Mouse (Mus musculus) cerebellum, adult 2 months (tissue): ENCODE data around the gene Srp68.

Experiments
- CTCF ChIP-seq: fragments of 200-500 bp; IDR thresholded peaks from 2 replicates; pipeline ENCODE4 v1.5.1; 2011; ENCODE audit warnings: low read depth, mild to moderate bottlenecking, control low read depth, low read length, moderate library complexity, borderline replicate concordance; ENCODE audit not compliant: insufficient read depth
- POLR2A ChIP-seq: fragments of 200-500 bp; IDR thresholded peaks from 2 replicates; pipeline ENCODE4 v1.6.1; 2011; ENCODE audit warnings: low read length, control low read depth, borderline replicate concordance; ENCODE audit not compliant: insufficient read depth

DNA sequence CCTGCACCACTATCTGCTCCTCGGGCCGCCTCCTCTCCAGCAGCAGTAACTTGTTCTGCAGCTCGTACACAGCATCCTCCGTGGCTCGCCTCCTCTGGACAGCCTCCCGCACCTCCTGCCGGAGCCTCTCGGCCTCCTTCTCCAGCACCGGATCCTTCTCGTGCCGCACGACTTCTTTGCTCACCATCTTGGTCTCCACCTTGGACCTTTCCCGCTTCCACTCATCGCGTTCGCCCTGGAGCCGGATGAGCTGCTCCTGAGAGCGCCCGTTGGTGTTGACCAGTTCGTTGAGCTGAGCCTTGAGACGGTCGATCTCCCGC lies 51.3 kb downstream of the Srp68 start:
- no peak for TF ChIP-seq CTCF
- no peak for TF ChIP-seq POLR2A
